Mouse (Mus musculus) c-Kit-positive CD71-positive TER-119-positive erythroid progenitor cells, embryonic 14.5 days (primary cell): Measurements from ENCODE around the gene Unc13d.
A peak's percentile ranks its signal among the peaks of the same experiment; 100 is the strongest.

Source experiments
- DNase-seq: peaks from one replicate; pipeline ENCODE4 v3.0.0-alpha.2; 2013; ENCODE audit warnings: low spot score

Gene Unc13d

GRCm38 (mm10) chr11:116076836-116077235, 925 bp downstream of the Unc13d start:
- no peak for DNase-seq

GRCm38 (mm10) chr11:116076266-116076540, 1.6 kb downstream of the Unc13d start:
- no peak for DNase-seq

DNA sequence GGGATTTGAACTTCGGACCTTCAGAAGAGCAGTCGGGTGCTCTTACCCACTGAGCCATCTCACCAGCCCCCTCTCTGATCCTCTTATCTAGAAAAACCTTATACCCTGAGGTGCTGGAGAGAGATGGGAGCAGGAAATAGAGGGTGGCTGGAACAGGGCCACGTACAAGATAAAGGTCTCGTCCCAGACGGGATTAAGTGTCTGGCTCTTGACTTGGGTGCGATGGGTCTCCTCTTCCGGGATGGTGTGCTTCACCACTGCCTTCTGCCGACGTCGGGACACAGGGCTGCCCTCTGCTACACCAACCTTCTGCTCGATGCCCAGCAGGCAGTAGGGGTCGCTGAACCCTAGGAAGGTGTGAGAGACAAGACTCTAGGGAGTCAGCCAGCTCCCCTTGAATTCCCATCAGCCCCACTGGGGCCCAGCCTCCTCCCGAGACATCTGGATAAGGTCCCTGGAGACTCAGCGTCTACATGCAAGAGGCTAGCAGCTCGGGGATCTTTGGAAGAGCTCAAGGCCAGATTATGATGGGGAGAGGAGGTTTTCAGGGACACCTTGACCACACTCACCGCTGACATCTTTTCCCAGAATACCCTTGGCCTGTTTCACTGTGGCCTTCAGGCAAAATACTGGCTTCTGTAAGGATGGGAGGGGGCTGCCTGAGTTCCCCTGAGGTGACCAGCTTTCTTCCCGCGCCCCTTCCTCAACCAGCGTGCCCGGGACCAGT, 2.1 kb downstream of the Unc13d start:
- no peak for DNase-seq

GRCm38 (mm10) chr11:116074436-116074991, 3.2 kb downstream of the Unc13d start:
- DNase-seq, result no peak

GRCm38 (mm10) chr11:116072608-116073007, 5.2 kb downstream of the Unc13d start:
- no peak for DNase-seq

DNA sequence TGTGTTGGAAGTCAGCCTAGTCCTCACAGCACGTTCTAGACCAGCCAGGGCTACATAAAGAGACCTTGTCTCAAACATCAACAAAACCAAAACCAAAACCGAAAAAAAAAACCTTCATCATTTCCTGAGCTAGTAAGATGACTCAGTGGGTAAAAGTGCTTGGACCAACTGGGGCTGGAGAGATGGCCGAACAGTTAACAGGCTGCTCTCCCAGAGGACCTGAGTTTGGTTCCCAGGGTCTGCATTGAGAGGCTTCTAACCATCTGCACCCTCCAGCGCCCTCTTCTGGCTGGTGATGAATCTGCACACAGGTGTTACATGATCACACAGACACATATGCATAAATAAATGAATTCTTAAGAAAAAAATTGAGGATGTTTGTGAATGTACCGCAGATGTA, 6.3 kb downstream of the Unc13d start:
- peak; percentile 58 for DNase-seq

DNA sequence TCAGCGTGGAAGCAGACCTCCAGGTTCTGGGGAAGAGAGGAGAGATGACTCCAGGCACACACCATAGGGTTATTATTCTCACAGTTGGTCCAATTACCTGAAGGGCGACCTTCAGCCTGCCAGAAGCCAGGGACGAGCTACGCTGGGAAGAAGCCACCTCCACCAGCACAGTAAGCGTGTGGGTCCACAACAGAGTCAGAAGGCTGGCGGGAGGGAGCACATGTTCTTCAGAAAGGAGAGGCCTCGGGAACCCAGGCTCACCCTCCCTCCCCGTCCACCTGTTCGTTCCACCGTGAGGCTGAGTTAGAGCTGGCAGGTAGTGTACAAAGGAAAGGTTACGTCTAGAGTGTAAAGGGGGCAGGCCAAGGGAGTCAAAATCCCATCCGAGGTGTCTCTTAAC, 12.4 kb downstream of the Unc13d start:
- no peak for DNase-seq

- DNase-seq, result no peak
Observed at GRCm38 (mm10) chr11:116064187-116064867, 13.4 kb downstream of the Unc13d start.

- DNase-seq, result no peak
Observed at GRCm38 (mm10) chr11:116063562-116063961, 14.2 kb downstream of the Unc13d start.

- no peak for DNase-seq
Observed at GRCm38 (mm10) chr11:116062521-116062920, 15.2 kb downstream of the Unc13d start.

DNA sequence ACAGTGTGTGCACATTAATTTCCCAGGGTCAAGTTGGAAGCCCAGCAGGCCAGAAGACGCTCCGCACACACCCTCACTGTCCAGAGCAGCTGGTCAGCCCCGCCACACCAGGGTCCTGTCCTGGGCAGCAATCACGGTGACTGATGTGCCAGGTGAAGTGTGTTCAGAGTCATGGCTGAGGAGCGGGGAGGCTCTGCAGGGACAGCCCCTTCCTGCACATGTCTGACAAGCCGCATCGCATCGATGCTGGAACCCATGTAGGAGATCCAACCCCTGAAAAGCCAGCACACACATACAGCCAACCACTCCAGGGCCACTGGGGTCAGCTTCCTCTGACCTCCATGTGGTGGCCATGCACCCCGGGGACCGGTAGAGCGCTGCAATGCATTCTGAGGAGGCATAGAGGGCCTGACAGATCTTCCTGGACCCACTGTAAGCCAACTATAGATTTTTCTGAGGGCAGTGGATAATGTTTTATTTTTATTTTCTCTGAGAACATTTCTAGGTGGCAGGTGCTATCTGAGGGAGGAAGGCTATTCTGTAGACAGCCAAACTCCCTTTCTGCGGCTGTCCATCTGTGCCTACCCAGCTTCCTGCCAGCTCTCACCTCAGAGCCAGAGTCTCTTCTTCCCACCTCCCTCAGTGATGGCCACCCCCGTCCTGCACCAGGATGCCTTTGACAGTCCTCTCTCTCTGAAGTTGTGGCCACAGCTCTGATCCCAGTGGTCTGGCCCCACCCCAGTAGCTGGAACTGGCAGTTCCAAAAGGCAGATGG, 15.9 kb downstream of the Unc13d start:
- no peak for DNase-seq

GRCm38 (mm10) chr11:116060596-116060995, 17.2 kb downstream of the Unc13d start:
- DNase-seq, result no peak

DNA sequence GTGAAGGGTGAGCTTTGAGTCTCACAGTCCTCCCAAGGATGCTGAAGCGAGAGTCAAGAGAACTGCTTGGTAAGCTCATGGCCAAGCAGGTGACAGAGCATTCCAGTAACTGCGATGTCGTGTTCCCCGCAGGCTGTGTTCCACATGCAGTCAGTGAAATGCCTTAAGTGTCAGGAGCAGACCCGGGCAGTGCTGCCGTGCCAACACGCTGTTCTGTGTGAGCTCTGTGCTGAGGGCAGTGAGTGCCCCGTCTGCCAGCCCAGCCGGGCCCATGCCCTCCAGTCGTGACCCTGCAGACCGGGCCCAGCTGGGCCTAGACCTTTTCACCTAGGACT, 18.1 kb downstream of the Unc13d start:
- DNase-seq, result no peak

DNA sequence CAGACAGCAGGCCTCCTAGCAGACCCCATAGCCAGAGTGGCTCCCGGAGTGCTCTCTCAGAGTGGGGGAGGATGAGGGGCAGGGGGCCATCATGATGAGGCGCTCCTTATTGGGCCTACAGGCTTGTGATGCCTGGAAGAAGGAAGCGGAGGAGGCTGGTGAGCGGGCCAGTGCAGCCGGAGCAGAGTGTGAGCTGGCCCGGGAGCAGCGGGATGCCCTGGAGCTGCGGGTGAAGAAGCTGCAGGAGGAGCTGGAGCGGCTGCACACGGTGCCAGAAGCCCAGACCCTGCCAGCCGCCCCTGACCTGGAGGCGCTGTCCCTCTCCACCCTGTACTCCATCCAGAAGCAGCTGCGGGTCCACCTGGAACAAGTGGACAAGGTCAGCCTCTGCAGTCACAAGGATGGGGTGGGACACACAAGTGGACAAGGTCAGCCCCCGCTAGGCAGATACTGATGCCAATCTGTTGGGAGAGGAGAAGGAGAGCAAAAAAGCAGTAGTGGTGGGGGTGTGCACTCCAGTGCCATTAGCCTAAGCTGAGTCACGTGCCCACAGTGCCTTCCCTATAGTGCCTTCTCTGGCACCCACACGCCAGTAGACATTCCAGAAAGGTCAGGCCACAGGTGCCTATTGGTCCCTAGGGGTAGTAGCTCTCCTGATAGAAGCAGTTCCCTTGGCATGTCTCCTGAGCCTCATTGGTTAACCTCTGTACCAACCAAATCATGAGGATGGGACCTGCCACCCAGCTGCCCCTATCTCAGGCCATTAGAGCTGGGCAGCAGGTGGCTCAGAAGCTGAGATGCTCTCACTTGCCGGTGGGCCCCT, 18.7 kb downstream of the Unc13d start:
- DNase-seq, result no peak

DNA sequence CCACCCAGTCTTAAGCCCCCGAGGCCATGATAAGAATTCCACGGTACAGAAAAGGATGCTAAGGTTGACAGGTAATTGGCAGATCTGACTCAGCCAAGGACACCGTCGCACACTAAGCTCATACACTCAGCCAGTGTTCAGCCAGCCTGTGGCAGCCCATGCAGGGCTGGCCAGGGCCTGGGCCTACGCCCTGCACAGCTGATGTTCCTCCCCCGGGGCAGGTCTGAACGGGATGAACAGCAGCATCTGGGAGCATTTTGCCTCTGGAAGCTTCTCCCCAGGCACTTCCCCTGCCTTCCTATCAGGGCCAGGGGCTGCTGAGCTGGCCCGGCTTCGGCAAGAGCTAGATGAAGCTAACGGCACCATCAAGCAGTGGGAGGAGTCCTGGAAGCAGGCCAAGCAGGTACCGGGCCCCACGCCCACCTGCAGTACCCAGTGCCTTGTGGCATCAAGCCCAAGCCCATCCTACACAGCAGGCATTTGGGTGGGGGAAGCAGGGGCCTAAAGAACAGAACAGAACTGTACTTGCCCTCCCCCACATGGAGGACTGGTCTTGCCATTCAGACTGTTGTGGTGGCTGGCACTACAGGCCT, 19.6 kb downstream of the Unc13d start:
- no peak for DNase-seq

DNA sequence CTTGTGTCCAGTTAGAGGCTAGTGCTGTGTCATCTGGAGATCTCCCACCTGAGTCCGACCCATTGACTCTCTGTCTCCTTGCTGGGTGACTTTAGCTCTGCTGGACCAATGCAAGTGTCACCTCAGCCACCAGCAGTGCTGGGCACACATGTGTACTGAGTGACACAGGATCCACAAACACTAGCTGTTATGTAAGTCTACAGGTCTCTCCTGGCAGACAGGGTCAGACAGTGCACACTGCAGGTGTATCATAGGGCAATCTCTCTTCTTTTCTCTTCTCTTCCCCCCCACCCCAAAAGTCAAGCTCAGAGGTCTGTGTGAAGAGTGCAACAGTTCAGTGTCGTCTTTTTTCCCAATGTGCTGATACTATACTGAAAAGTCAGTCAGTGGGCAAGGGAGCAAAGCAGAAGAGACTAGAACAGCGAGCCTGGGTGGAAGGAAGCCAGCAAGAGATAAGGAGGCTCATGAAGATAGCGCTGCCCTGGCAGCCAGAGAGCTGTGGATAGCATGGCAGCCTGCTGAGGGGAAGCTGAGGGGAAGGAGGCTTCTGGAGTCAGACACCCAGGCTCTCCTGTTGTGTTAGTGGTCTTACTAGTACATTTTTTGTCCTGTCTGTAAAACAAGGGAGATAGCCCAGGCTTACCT, 20.4 kb downstream of the Unc13d start:
- DNase-seq, result peak; percentile 62

DNA sequence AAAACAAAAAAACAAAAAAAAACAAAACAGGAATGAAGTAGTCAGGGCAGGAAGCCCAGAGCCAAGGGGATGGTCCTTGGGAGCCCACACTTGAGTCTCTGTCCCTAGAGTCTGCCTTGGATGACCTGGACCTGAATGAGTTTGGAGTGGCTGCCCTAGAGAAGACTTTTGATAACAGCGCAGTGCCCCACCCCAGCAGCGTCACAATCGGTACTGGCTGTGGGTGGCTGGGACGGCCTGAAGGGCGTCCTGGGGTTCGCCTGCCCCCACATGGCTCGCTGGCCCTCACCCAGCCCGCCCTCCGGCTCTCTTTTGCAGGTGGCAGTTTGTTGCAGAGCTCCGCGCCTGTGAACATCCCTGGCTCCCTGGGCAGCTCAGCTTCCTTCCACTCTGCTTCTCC, 21.9 kb downstream of the Unc13d start:
- DNase-seq, result no peak

DNA sequence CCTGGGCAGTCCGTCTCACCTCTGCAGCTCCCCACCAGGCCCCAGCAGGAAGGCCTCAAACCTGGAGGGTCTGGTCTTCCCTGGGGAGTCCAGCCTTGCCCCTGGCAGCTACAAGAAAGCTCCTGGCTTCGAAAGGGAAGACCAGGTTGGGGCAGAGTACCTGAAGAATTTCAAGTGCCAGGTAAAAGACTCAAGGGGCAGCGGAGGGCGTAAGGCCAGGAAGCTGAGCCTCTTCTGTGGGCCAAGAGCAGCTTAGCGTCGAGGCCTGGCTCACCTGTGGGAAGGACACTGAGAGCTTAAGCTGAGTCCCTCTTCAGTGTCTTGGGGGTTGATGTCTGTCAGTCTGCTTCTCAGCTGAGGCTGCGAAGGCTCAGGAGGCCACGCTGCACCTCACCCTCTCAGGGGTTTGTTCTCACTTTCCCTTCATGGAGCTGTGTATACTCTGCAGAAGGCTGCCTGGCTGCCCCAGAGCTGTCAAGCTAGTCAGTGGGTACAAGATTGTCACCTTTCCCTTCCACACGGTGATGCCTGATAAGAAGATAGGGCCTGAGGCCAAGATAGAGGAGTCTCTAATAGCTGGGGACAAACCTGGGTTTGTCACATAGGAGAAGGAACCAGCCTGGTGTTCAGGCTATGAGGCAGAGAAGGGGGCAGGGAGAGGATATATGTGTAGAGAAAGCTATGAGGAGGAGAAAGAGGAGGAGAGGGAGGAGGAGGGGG, 24.1 kb downstream of the Unc13d start:
- DNase-seq, result no peak

DNA sequence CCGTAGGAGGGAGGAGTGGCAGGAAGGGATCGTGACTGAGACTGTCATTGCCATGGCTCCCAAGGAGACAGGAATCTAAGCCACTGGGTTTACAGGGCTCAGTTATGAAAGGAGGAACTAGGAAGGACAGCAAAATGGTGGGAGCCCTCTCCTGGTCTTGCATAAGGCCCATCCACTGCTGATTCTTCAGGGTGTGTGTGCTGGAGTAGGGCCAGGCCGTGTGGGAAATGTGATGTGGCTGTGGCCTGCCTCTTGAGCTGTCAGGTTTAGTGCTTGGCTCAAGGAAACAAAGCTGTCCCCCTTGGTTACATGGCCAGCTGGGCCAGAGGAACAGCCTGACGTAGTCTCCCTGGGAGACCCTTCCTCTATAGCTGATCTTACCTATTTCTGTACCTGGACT, 27.6 kb downstream of the Unc13d start:
- no peak for DNase-seq

DNA sequence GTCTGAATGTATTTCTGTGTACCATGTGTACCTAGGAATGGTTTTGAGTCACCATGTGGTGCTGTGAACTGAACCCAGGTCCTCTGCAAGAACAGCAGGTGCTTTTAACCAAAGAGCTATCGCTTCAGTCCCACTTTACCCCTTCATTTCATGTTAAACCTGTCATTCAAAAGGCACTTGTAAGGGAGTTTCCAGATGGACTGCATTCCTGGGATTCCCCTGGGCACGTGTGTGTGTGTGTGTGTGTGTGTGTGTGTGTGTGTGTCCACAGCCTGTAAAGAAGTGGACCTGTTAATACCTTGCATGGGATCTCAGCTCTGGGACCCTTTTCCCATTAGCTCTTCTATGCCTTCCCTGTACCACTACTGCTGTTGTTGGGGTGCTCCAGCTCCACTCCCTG, 28.2 kb downstream of the Unc13d start:
- no peak for DNase-seq

DNA sequence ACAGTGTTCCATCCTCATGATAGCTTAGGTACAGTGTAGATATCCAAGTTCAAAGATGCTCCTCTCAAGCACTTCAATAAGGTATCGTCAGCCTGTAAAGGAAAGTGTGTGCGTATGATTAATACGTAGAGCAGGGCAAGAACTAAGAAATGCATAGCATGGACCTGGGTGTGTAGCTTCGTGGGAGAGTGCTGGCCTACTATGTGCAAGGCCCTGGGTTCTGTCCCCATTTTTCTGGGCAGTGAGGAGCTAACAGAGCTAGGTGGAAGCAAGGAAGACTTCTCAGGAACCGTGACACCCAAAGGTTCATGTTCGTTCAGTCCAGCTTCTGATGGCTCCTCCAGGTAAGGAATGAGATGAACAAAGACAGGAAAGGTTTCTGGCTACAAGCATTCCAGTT, 32.6 kb downstream of the Unc13d start:
- DNase-seq, result no peak
